Mouse (Mus musculus): ENCODE measurements at regions not wholly inside any gene's neighbourhood (a gene's known extent, or its start where the extent isn't known, plus 50 kb on each side); places are given as distances from the start of the nearest gene placed in this dataset.
A peak's percentile ranks its signal among the peaks of the same experiment; 100 is the strongest.

- ATAC-seq (no peak), DNase-seq (ENCODE audit: low spot score) (no peak)
- 90% methylated on average over 7 of the region's 7 CpGs for WGBS
- Histone ChIP-seq H3K4me1 (ENCODE audit: control insufficient read depth, insufficient read depth, low read length) (no peaks in the 10 kb centered on the region), H3K9ac (ENCODE audit: low read length) (no peak overlapping the region), H3K27ac (ENCODE audit: low read depth, low read length) (no peak overlapping the region), H3K9me3 (replicated peaks; ENCODE audit: control insufficient read depth, low read length) (no peaks in the 10 kb centered on the region), H3K36me3 (ENCODE audit: control insufficient read depth, insufficient read depth, low read length) (no peaks in the 10 kb centered on the region), H3K4me3 (ENCODE audit: low read depth, low read length) (no peak overlapping the region), H3K27me3 (replicated peaks; ENCODE audit: control insufficient read depth, insufficient read depth, low read length) (no peaks in the 10 kb centered on the region), H3K4me2 (ENCODE audit: low read length) (no peak overlapping the region)
Observed at GRCm38 (mm10) chr9:14147088-14147487, 127.8 kb upstream of the Sesn3 start.

GRCm38 (mm10) chr9:14147731-14148130 lies 127.1 kb upstream of the Sesn3 start:
- Histone ChIP-seq H3K4me3 (ENCODE audit: low read depth, low read length) (no peak overlapping the region), H3K27me3 (replicated peaks; ENCODE audit: control insufficient read depth, insufficient read depth, low read length) (no peaks in the 10 kb centered on the region), H3K9me3 (replicated peaks; ENCODE audit: control insufficient read depth, low read length) (no peaks in the 10 kb centered on the region), H3K9ac (ENCODE audit: low read length) (no peak overlapping the region), H3K4me1 (ENCODE audit: control insufficient read depth, insufficient read depth, low read length) (no peaks in the 10 kb centered on the region), H3K36me3 (ENCODE audit: control insufficient read depth, insufficient read depth, low read length) (no peaks in the 10 kb centered on the region), H3K4me2 (ENCODE audit: low read length) (no peak overlapping the region), H3K27ac (ENCODE audit: low read depth, low read length) (no peak overlapping the region)
- ATAC-seq, result no peak
- whole genome bisulfite sequencing, result 74% methylated on average over 4 of the region's 4 CpGs
- DNase-seq (ENCODE audit: low spot score), result no peak

GRCm38 (mm10) chr9:14150288-14150687 lies 124.6 kb upstream of the Sesn3 start:
- H3K27ac ChIP-seq (ENCODE audit: low read depth, low read length), result no peak overlapping the region
- ATAC-seq (no peak), DNase-seq (ENCODE audit: low spot score) (no peak)
- WGBS, result 91% methylated on average over 9 of the region's 9 CpGs
- H3K4me1 ChIP-seq (ENCODE audit: control insufficient read depth, insufficient read depth, low read length), result no peaks in the 10 kb centered on the region
- H3K9ac ChIP-seq (ENCODE audit: low read length), result no peak overlapping the region
- H3K9me3 ChIP-seq (replicated peaks; ENCODE audit: control insufficient read depth, low read length), result no peaks in the 10 kb centered on the region
- no peaks in the 10 kb centered on the region for H3K27me3 ChIP-seq (replicated peaks; ENCODE audit: control insufficient read depth, insufficient read depth, low read length)
- H3K4me3 ChIP-seq (ENCODE audit: low read depth, low read length), result no peak overlapping the region
- H3K4me2 ChIP-seq (ENCODE audit: low read length), result no peak overlapping the region
- H3K36me3 ChIP-seq (ENCODE audit: control insufficient read depth, insufficient read depth, low read length), result no peaks in the 10 kb centered on the region

- H3K9me3 ChIP-seq (replicated peaks; ENCODE audit: control insufficient read depth, low read length), result no peaks in the 10 kb centered on the region
- WGBS, result 80% methylated on average over 1 of the region's 1 CpGs
- DNase-seq (ENCODE audit: low spot score) (no peak), ATAC-seq (no peak)
- H3K9ac ChIP-seq (ENCODE audit: low read length), result no peak overlapping the region
- H3K4me3 ChIP-seq (ENCODE audit: low read depth, low read length), result no peak overlapping the region
- H3K27me3 ChIP-seq (replicated peaks; ENCODE audit: control insufficient read depth, insufficient read depth, low read length), result no peaks in the 10 kb centered on the region
- no peak overlapping the region for H3K4me2 ChIP-seq (ENCODE audit: low read length)
- no peaks in the 10 kb centered on the region for H3K4me1 ChIP-seq (ENCODE audit: control insufficient read depth, insufficient read depth, low read length)
- H3K36me3 ChIP-seq (ENCODE audit: control insufficient read depth, insufficient read depth, low read length), result no peaks in the 10 kb centered on the region
- H3K27ac ChIP-seq (ENCODE audit: low read depth, low read length), result no peak overlapping the region
Observed at GRCm38 (mm10) chr9:14156967-14157366, 117.9 kb upstream of the Sesn3 start.

GRCm38 (mm10) chr9:14158096-14158837 lies 116.6 kb upstream of the Sesn3 start:
- DNase-seq (ENCODE audit: low spot score), result no peak
- Histone ChIP-seq H3K9ac (ENCODE audit: low read length) (no peak overlapping the region), H3K36me3 (ENCODE audit: control insufficient read depth, insufficient read depth, low read length) (no peaks in the 10 kb centered on the region), H3K27me3 (replicated peaks; ENCODE audit: control insufficient read depth, insufficient read depth, low read length) (no peaks in the 10 kb centered on the region), H3K4me2 (ENCODE audit: low read length) (no peak overlapping the region), H3K27ac (ENCODE audit: low read depth, low read length) (no peak overlapping the region), H3K4me3 (ENCODE audit: low read depth, low read length) (no peak overlapping the region), H3K9me3 (replicated peaks; ENCODE audit: control insufficient read depth, low read length) (no peaks in the 10 kb centered on the region; the same call in 1 of the 2 replicates), H3K4me1 (ENCODE audit: control insufficient read depth, insufficient read depth, low read length) (no peaks in the 10 kb centered on the region)
- ATAC-seq, result no peak
- 34% methylated on average over 9 of the region's 9 CpGs for WGBS

GRCm38 (mm10) chr9:14160207-14160606 lies 114.7 kb upstream of the Sesn3 start:
- DNase-seq (ENCODE audit: low spot score), result no peak
- no peak for ATAC-seq
- H3K9ac ChIP-seq (ENCODE audit: low read length), result no peak overlapping the region
- H3K36me3 ChIP-seq (ENCODE audit: control insufficient read depth, insufficient read depth, low read length), result no peaks in the 10 kb centered on the region
- no peaks in the 10 kb centered on the region for H3K4me1 ChIP-seq (ENCODE audit: control insufficient read depth, insufficient read depth, low read length)
- H3K9me3 ChIP-seq (replicated peaks; ENCODE audit: control insufficient read depth, low read length), result no peaks in the 10 kb centered on the region; the same call in 1 of the 2 replicates
- no peaks in the 10 kb centered on the region for H3K27me3 ChIP-seq (replicated peaks; ENCODE audit: control insufficient read depth, insufficient read depth, low read length)
- H3K4me2 ChIP-seq (ENCODE audit: low read length), result no peak overlapping the region
- WGBS, result 95% methylated on average over 1 of the region's 1 CpGs
- H3K27ac ChIP-seq (ENCODE audit: low read depth, low read length), result no peak overlapping the region
- H3K4me3 ChIP-seq (ENCODE audit: low read depth, low read length), result no peak overlapping the region

GRCm38 (mm10) chr9:14171589-14172240 lies 103.2 kb upstream of the Sesn3 start:
- Histone ChIP-seq H3K4me2 (ENCODE audit: low read length) (no peak overlapping the region), H3K9ac (ENCODE audit: low read length) (no peak overlapping the region), H3K9me3 (replicated peaks; ENCODE audit: control insufficient read depth, low read length) (no peaks in the 10 kb centered on the region), H3K27me3 (replicated peaks; ENCODE audit: control insufficient read depth, insufficient read depth, low read length) (no peaks in the 10 kb centered on the region), H3K4me1 (ENCODE audit: control insufficient read depth, insufficient read depth, low read length) (peaks cover 24% of the 10 kb centered on the region), H3K4me3 (ENCODE audit: low read depth, low read length) (no peak overlapping the region), H3K36me3 (ENCODE audit: control insufficient read depth, insufficient read depth, low read length) (no peaks in the 10 kb centered on the region), H3K27ac (ENCODE audit: low read depth, low read length) (no peak overlapping the region)
- no peak for DNase-seq (ENCODE audit: low spot score)
- ATAC-seq, result no peak
- WGBS, result 65% methylated on average over 2 of the region's 2 CpGs

GRCm38 (mm10) chr9:14173631-14174323 lies 101.1 kb upstream of the Sesn3 start:
- Histone ChIP-seq H3K9me3 (replicated peaks; ENCODE audit: control insufficient read depth, low read length) (no peaks in the 10 kb centered on the region), H3K4me2 (ENCODE audit: low read length) (peak overlapping the region; percentile 27), H3K4me1 (ENCODE audit: control insufficient read depth, insufficient read depth, low read length) (peaks cover 24% of the 10 kb centered on the region), H3K27ac (ENCODE audit: low read depth, low read length) (peak overlapping the region; percentile 39; the same call in 1 of the 2 replicates), H3K36me3 (ENCODE audit: control insufficient read depth, insufficient read depth, low read length) (no peaks in the 10 kb centered on the region), H3K4me3 (ENCODE audit: low read depth, low read length) (no peak overlapping the region), H3K27me3 (replicated peaks; ENCODE audit: control insufficient read depth, insufficient read depth, low read length) (no peaks in the 10 kb centered on the region), H3K9ac (ENCODE audit: low read length) (peak overlapping the region; percentile 17; the same call in 1 of the 2 replicates)
- ATAC-seq, result peak; percentile 87
- peak; percentile 82 for DNase-seq (ENCODE audit: low spot score)
- WGBS, result 10% methylated on average over 11 of the region's 11 CpGs
